Mouse (Mus musculus) spleen, adult 2 months (tissue): ENCODE measurements at regions not wholly inside any gene's neighbourhood (a gene's known extent, or its start where the extent isn't known, plus 50 kb on each side); places are given as distances from the start of the nearest gene placed in this dataset.

Experiments used
- DNase-seq, 2 experiments: peaks; one replicate each; pipeline versions ENCODE4 v3.0.0 to v3.0.0-alpha.2; 2012 to 2021; ENCODE audit warnings: low spot score in 2 of 2, low read depth in 1 of 2
- H3K27ac ChIP-seq: fragments of 200-500 bp; 2 replicates; pipeline ENCODE4 v1.5.1; 2012; ENCODE audit warnings: low read length, inconsistent platforms; ENCODE audit not compliant: insufficient read depth
- H3K27me3 ChIP-seq: fragments of 200-500 bp; 2 replicates; pipeline ENCODE4 v1.6.1; 2012; ENCODE audit warnings: mild to moderate bottlenecking, moderate library complexity, low read length, inconsistent platforms; ENCODE audit not compliant: control insufficient read depth, insufficient read depth
- H3K36me3 ChIP-seq: fragments of 200-500 bp; 2 replicates; pipeline ENCODE4 v1.6.1; 2012; ENCODE audit warnings: mild to moderate bottlenecking, low read length, inconsistent platforms; ENCODE audit not compliant: control insufficient read depth, insufficient read depth
- H3K4me1 ChIP-seq: fragments of 200-500 bp; 2 replicates; pipeline ENCODE4 v1.6.1; 2011; ENCODE audit warnings: inconsistent platforms; ENCODE audit not compliant: control insufficient read depth, insufficient read depth, insufficient read length
- H3K4me3 ChIP-seq: fragments of 200-500 bp; 2 replicates; pipeline ENCODE4 v1.5.1; 2011; ENCODE audit warnings: mild to moderate bottlenecking, inconsistent platforms; ENCODE audit not compliant: insufficient read depth, insufficient read length; ENCODE audit errors: extremely low read depth
- CTCF ChIP-seq: fragments of 200-500 bp; IDR thresholded peaks from 2 replicates; pipeline ENCODE4 v1.5.1; 2011; ENCODE audit warnings: mild to moderate bottlenecking, inconsistent platforms; ENCODE audit not compliant: insufficient read depth, insufficient read length, insufficient replicate concordance; ENCODE audit errors: extremely low read depth
- POLR2A ChIP-seq: fragments of 200-500 bp; IDR thresholded peaks from 2 replicates; pipeline ENCODE4 v1.6.1; 2011; ENCODE audit warnings: low read depth, low read length, inconsistent platforms
- WGBS: fragments of 180-500 bp; shearing (Covaris S2); methylation state at CpG from one replicate; pipeline ENCODE4 v1.1.7; 2018; 5-methylcytosine and 5-hydroxymethylcytosine counted together

DNA sequence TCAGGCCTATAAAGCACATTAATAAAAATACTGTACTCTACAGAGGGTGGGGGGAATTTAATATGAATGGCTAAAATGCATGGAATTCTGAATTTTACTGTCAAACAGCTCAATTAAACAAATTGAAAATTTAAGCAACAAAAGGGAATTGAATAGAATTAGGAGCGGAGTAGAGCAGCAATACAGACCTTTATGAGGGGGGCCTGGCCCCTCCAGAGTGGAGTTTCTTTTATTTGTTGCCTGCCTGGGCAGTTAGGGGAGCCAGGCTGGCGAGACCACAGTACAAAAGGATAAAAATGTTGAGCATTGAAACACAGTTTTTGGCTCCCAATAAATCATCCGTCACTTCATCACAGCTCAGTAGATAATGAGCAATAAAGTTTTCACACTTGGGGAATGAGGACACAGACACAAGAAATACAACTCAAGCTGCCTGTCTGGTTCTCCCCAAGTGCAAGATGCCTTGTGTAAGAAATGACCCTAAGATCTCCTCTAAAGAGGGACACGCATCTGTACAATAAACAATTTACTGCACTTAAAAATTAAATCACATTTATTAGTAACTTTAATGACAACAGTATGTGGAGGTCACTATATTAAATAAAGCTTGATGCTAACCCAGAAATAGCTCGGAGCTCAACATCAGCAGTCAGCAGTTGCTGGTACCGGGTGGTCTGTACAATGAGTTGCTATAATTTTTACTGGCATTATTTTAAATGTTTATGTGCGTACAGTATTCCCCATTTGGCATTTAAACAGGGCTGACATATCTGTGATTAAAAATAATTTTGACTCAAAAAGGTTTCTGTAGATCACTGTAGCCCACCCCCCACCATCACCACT is 286.9 kb upstream of the Mgmt start:
- no peaks in the 10 kb centered on the region for H3K36me3 ChIP-seq
- no peaks in the 10 kb centered on the region for H3K4me1 ChIP-seq
- DNase-seq: no peak
- no peaks in the 10 kb centered on the region for H3K27me3 ChIP-seq
- no peak for TF ChIP-seq CTCF
- no peak for TF ChIP-seq POLR2A
- 83% methylated on average over 7 of the region's 7 CpGs for WGBS
- H3K4me3 ChIP-seq: no peak overlapping the region
- H3K27ac ChIP-seq: no peak overlapping the region

- H3K27me3 ChIP-seq: no peaks in the 10 kb centered on the region
- no peaks in the 10 kb centered on the region for H3K4me1 ChIP-seq
- TF ChIP-seq POLR2A (no peak), CTCF (no peak)
- 84% methylated on average over 4 of the region's 4 CpGs for WGBS
- no peak for DNase-seq
- H3K36me3 ChIP-seq: no peaks in the 10 kb centered on the region
- H3K27ac ChIP-seq: no peak overlapping the region
- no peak overlapping the region for H3K4me3 ChIP-seq
Measured at GRCm38 (mm10) chr7:136613496-136613895, 280.9 kb upstream of the Mgmt start.

DNA sequence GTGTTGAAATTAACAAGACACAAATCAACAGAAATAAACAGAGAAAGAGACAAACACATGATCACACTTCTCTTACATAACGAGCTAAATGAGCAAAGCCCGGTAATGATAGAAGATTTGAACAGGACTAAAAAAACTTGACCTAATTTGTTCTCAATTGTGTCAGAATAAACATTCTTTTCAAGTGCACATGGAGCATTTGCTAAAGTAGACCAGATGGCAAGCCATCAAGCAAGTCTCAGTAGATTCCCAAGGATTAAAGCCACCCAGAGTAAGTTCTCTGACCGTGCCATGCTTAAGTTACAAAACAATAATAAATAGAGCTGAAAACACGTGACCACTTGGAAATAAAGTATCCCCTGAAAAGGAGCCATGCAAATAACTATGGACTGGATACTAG is 269.9 kb upstream of the Mgmt start:
- Histone ChIP-seq H3K36me3 (no peaks in the 10 kb centered on the region), H3K4me3 (no peak overlapping the region), H3K27me3 (no peaks in the 10 kb centered on the region), H3K27ac (no peak overlapping the region), H3K4me1 (no peaks in the 10 kb centered on the region)
- DNase-seq: no peak
- WGBS: 87% methylated on average over 4 of the region's 4 CpGs
- TF ChIP-seq POLR2A (no peak), CTCF (no peak)

DNA sequence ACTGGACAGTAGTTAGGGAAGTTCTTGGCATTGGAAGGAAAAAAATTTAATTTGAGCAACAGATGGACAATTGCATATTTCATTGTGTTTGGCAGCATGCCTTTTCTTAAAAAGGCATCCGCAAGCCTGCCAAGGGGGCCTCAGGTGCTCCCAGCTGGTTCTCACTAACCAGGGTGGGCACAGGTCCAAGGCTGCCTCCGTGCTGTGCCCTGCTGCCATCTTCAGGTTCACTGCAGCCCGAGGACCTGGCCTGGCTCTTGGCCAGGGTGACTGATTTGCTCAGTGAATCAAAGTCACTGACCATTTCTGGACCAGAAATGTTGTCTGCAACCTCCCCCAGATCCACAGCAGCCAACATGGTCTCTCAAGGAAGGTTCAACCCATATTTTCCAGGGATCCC is 263.3 kb upstream of the Mgmt start:
- Histone ChIP-seq H3K4me1 (no peaks in the 10 kb centered on the region), H3K27ac (no peak overlapping the region), H3K27me3 (no peaks in the 10 kb centered on the region), H3K36me3 (no peaks in the 10 kb centered on the region), H3K4me3 (no peak overlapping the region)
- DNase-seq: no peak
- WGBS: 56% methylated on average over 3 of the region's 3 CpGs
- no peak for TF ChIP-seq POLR2A
- TF ChIP-seq CTCF: no peak

DNA sequence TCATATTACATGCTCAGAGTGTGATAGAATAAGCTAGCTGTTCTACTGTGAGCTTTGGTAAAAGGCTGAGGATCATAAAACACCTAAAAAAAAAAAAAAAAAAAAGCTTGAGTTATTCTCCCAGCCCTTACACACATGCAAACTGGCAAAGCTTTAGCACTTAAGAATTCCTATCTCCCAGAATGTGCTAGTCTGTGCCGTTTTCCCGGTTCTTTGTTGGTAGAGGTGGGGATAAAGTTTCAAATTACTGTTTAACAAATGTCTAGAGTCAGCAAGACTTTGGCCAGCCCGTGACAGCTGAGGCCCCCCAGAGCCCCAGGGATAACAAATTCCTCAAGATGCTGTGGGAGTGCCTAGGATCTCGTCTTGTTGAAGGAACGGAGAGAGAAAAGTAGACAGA is 254.3 kb upstream of the Mgmt start:
- WGBS: 69% methylated on average over 5 of the region's 5 CpGs
- TF ChIP-seq CTCF (no peak), POLR2A (no peak)

GRCm38 (mm10) chr7:136640771-136641170 is 253.6 kb upstream of the Mgmt start:
- Histone ChIP-seq H3K27me3 (no peaks in the 10 kb centered on the region), H3K36me3 (no peaks in the 10 kb centered on the region), H3K4me1 (no peaks in the 10 kb centered on the region), H3K27ac (no peak overlapping the region), H3K4me3 (no peak overlapping the region)
- no peak for DNase-seq
- 84% methylated on average over 7 of the region's 7 CpGs for WGBS
- no peak for TF ChIP-seq CTCF
- TF ChIP-seq POLR2A: no peak

More for the DNA sequence above, 254.3 kb upstream of the Mgmt start:
- H3K27ac ChIP-seq: no peak overlapping the region
- H3K4me3 ChIP-seq: no peak overlapping the region
- H3K36me3 ChIP-seq: no peaks in the 10 kb centered on the region
- no peak for DNase-seq
- H3K27me3 ChIP-seq: no peaks in the 10 kb centered on the region
- H3K4me1 ChIP-seq: no peaks in the 10 kb centered on the region

GRCm38 (mm10) chr7:136649796-136650195 is 244.6 kb upstream of the Mgmt start:
- no peak for TF ChIP-seq CTCF
- no peak for TF ChIP-seq POLR2A
- H3K4me1 ChIP-seq: no peaks in the 10 kb centered on the region
- H3K36me3 ChIP-seq: no peaks in the 10 kb centered on the region
- no peaks in the 10 kb centered on the region for H3K27me3 ChIP-seq
- 85% methylated on average over 4 of the region's 4 CpGs for WGBS
- no peak overlapping the region for H3K27ac ChIP-seq
- H3K4me3 ChIP-seq: no peak overlapping the region
- no peak for DNase-seq
